Mouse (Mus musculus): Measurements from ENCODE around the gene Supt16.
A peak's percentile ranks its signal among the peaks of the same experiment; 100 is the strongest.

Gene Supt16

GRCm38 (mm10) chr14:52146540-52146939 is 50.7 kb downstream of the Supt16 start:
- peak; percentile 81 for DNase-seq (ENCODE audit: low read depth, low spot score)

GRCm38 (mm10) chr14:52144165-52144564 is 53.1 kb downstream of the Supt16 start:
- DNase-seq (ENCODE audit: low read depth, low spot score), result no peak

- no peak for DNase-seq (ENCODE audit: low read depth, low spot score)
These were observed 55.6 kb downstream of the Supt16 start for GRCm38 (mm10) chr14:52141445-52142127.

GRCm38 (mm10) chr14:52140577-52141444 is 56.4 kb downstream of the Supt16 start:
- peak; percentile 48 for DNase-seq (ENCODE audit: low read depth, low spot score)

GRCm38 (mm10) chr14:52133584-52133983 is 63.6 kb downstream of the Supt16 start:
- DNase-seq (ENCODE audit: low read depth, low spot score), result no peak

GRCm38 (mm10) chr14:52124636-52125035 is 72.6 kb downstream of the Supt16 start:
- no peak for DNase-seq (ENCODE audit: low read depth, low spot score)

- DNase-seq (ENCODE audit: low read depth, low spot score), result peak; percentile 68
These were observed 73.3 kb downstream of the Supt16 start for GRCm38 (mm10) chr14:52123918-52124317.

GRCm38 (mm10) chr14:52120169-52120568 is 77.0 kb downstream of the Supt16 start:
- DNase-seq (ENCODE audit: low read depth, low spot score), result no peak

- peak; percentile 92 for DNase-seq (ENCODE audit: low read depth, low spot score)
These were observed 78.2 kb downstream of the Supt16 start for GRCm38 (mm10) chr14:52118823-52119608.

- no peak for DNase-seq (ENCODE audit: low read depth, low spot score)
These were observed 78.8 kb downstream of the Supt16 start for GRCm38 (mm10) chr14:52118456-52118822.

- peak; percentile 39 for DNase-seq (ENCODE audit: low read depth, low spot score)
These were observed 80.0 kb downstream of the Supt16 start for GRCm38 (mm10) chr14:52117241-52117640.

- DNase-seq (ENCODE audit: low read depth, low spot score), result peak; percentile 83
These were observed 83.1 kb downstream of the Supt16 start for GRCm38 (mm10) chr14:52114101-52114500.
